Mouse (Mus musculus) embryonic facial prominence, embryonic 10.5 days (tissue): ENCODE data around the gene Trim41. TPM values are rescaled to one million over a fixed set of nuclear protein-coding genes. Genes with fewer than 3 reads are reported as not detected.
"Not testable (repeated sequence)": the region's sequence is repeated elsewhere in the genome, so short reads cannot be mapped to it uniquely, and the experiment has no call there.

Source experiments
- DNase-seq: peaks from one replicate; pipeline ENCODE4 v3.0.0-alpha.2; 2017; ENCODE audit warnings: low spot score
- H3K27ac ChIP-seq: fragments of 300-500 bp; sonication (generic); replicated peaks from 2 replicates; pipeline ENCODE4 v1.5.1; 2016; ENCODE audit warnings: mild to moderate bottlenecking
- H3K27me3 ChIP-seq: fragments of 300-500 bp; sonication (generic); replicated peaks from 2 replicates; pipeline ENCODE4 v1.6.1; 2016; ENCODE audit warnings: low read depth, mild to moderate bottlenecking; ENCODE audit not compliant: poor library complexity, severe bottlenecking
- H3K36me3 ChIP-seq: fragments of 300-500 bp; sonication (generic); replicated peaks from 2 replicates; pipeline ENCODE4 v1.6.1; 2016; ENCODE audit warnings: mild to moderate bottlenecking, moderate library complexity
- H3K4me1 ChIP-seq: fragments of 300-500 bp; sonication (generic); 2 replicates; pipeline ENCODE4 v1.6.1; 2016
- H3K4me3 ChIP-seq: fragments of 300-500 bp; sonication (generic); 2 replicates; pipeline ENCODE4 v1.5.1; 2016; ENCODE audit warnings: mild to moderate bottlenecking, moderate library complexity
- H3K9me3 ChIP-seq: fragments of 300-500 bp; sonication (generic); 2 replicates; pipeline ENCODE4 v1.6.1; 2016; ENCODE audit warnings: mild to moderate bottlenecking
- WGBS: fragments of 180-500 bp; shearing (Covaris S2); methylation state at CpG from one replicate; pipeline ENCODE4 v1.1.7; 2016; 5-methylcytosine and 5-hydroxymethylcytosine counted together
- polyA plus RNA-seq: library from polyadenylated mRNA; unstranded; fragments of >200 nt; fragmentation: Nextera tagmentation; extraction: Ambion mirVana; gene quantifications from 2 replicates; pipeline ENCODE4 v1.2.1, GENCODE M21; 2016

The Trim41 gene
- polyA plus RNA-seq, 1 experiment from 2014 or later: 4.6 TPM

DNA sequence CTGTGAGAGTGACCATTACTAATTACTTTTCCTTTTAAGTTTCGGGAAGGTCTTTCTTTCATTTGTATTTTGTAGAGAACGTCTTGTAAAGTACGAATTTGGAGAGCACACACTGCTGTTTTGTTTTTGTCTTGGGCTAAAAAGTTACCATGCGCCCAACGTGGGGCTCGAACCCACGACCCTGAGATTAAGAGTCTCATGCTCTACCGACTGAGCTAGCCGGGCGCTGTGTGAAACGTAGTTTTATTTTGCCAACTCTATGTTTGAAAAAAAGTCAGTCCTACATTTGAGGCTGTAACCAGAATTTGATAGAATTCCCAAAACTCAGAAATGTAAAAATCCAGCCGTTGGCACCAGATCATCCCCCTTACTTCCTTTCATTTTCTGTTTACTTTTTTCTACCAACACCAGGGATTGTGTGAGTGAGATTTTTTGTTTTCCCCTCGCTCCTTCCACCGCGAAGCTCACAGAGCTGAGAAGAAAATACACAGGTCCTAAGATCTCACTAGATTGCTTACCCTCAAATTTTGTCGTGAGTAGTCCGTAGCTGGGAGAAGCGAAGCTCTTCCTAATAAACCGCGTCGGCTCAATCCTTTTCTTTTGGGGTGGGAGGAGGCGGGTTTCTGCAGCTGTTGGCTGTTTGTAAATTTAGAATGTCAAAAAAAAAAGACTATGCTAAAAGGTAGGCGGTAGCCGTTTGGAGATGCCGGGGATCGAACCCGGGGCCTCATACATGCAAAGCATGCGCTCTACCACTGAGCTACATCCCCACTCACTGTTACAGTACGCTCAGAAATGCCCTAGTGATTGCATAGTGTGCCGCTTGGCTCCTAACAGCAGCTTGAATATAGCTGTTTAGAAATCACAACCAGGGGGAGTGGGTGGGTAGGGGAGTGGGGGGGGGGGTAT, 16.8 kb upstream of the Trim41 start:
- WGBS: under 1% methylated on average over 30 of the region's 30 CpGs
- Histone ChIP-seq H3K4me3 (peak overlapping the region; percentile 65), H3K9me3 (no peaks in the 10 kb centered on the region), H3K4me1 (peaks cover 17% of the 10 kb centered on the region), H3K27ac (peak overlapping the region; percentile 48), H3K36me3 (no peaks in the 10 kb centered on the region), H3K27me3 (peaks cover 48% of the 10 kb centered on the region)
- DNase-seq: peak; percentile 89

DNA sequence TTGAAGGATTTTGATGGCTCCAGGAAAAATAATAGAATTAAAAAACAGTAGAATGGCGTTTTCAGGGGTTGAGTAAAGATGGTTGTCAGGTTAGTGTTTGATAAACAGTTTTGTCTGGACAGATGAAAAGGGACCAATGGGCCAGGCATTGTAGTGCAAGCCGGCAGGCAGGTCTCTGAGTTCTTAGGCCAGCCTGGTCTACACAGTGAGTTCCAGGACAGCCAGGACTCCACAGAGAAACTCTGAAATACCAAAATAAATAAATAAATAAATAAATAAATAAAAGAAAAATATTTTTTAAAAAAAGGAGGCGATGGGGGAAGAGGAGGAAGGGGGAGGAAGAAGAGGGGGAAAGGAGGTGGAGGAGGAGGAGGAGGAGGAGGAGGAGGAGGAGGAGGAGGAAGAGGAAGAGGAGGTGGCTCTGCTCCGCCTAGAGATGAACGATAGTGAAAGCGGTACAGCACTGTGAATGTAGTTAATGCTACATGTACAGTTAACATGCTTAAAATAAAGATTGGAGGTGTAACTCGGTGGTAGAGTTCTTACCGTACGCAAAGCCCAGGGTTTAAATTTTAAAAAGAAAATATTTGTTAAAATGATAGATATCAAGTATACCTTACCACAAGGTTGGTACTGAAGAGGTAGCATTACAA, 16.1 kb upstream of the Trim41 start:
- Histone ChIP-seq H3K27me3 (peaks cover 43% of the 10 kb centered on the region), H3K27ac (no peak overlapping the region), H3K36me3 (no peaks in the 10 kb centered on the region), H3K4me3 (peak overlapping the region; percentile 65), H3K4me1 (peaks cover 12% of the 10 kb centered on the region), H3K9me3 (no peaks in the 10 kb centered on the region)
- DNase-seq: no peak
- 46% methylated on average over 9 of the region's 9 CpGs for WGBS

DNA sequence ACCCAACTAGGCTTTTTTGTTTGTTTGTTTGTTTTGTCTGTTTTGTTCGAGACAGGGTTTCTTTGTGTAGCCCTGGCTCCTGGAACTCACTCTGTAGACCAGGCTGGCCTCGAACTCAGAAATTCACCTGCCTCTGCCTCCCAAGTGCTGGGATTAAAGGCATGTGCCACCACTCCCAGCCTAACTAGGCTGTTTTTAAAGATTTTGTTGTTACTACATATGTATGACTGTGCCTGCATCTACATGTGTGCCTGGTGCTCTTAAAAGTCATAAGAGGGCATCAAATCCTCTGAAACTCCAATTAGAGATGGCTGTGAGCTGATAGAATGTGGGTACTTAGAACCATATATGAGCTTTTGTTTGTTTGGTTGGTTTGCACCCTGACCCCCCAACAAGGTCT, 14.1 kb upstream of the Trim41 start:
- Histone ChIP-seq H3K27ac (no peak overlapping the region), H3K27me3 (peaks cover 30% of the 10 kb centered on the region), H3K4me1 (peaks cover 3% of the 10 kb centered on the region; the same call in 1 of the 2 replicates), H3K36me3 (no peaks in the 10 kb centered on the region), H3K4me3 (no peak overlapping the region), H3K9me3 (no peaks in the 10 kb centered on the region)
- DNase-seq: no peak
- 82% methylated on average over 2 of the region's 2 CpGs for WGBS

DNA sequence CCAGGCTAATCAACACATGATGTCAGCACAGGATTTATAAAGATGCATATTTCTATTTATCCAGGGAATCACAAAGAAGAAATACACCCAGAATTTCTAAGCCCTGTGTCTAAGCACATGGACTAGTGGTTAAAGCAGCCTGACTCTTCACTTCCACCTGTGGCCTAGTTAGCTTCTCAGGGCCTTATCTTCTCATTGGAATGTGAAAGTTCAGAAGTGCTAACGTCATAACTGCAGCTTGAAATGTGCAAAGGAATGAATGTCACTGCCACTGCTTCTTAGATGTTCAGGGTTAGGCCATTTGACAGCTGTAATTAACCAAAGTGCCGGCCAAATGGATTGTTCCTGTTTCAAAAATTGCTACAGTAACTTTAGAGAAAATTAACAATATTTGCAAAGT, 13.1 kb upstream of the Trim41 start:
- 72% methylated on average over 2 of the region's 2 CpGs for WGBS
- H3K27me3 ChIP-seq: peaks cover 21% of the 10 kb centered on the region

GRCm38 (mm10) chr11:48827926-48828325, 10.8 kb upstream of the Trim41 start:
- Histone ChIP-seq H3K4me1 (peaks cover 16% of the 10 kb centered on the region), H3K4me3 (no peak overlapping the region), H3K27me3 (peaks cover 33% of the 10 kb centered on the region), H3K9me3 (no peaks in the 10 kb centered on the region), H3K27ac (no peak overlapping the region), H3K36me3 (no peaks in the 10 kb centered on the region)
- WGBS: 66% methylated on average over 6 of the region's 6 CpGs
- DNase-seq: no peak

More for the DNA sequence above, 13.1 kb upstream of the Trim41 start:
- DNase-seq: no peak
- Histone ChIP-seq H3K36me3 (no peaks in the 10 kb centered on the region), H3K9me3 (no peaks in the 10 kb centered on the region), H3K27ac (no peak overlapping the region), H3K4me3 (no peak overlapping the region), H3K4me1 (peaks cover 3% of the 10 kb centered on the region; the same call in 1 of the 2 replicates)

DNA sequence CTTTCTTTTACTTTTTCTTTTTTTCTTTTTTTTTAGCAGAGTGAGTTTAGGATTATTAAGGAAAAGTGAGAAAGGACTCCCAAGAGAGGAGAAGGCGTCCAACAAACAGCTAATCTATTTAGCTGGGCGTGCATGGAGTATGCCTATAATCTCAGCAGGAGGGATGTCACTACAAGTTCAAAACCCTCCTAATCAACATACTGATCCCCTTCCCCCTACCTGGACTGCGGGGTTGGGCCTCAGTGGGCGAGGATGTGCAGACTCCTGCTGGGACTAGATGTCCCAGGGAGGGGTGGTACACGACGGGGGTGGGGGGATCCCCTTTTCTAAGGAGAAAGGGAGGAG, 9.6 kb upstream of the Trim41 start:
- H3K27ac ChIP-seq: peak overlapping the region; percentile 57; the same call in 1 of the 2 replicates
- peak; percentile 52 for DNase-seq
- no peaks in the 10 kb centered on the region for H3K9me3 ChIP-seq
- H3K27me3 ChIP-seq: peaks cover 33% of the 10 kb centered on the region
- peak overlapping the region; percentile 56 for H3K4me3 ChIP-seq
- H3K4me1 ChIP-seq: peaks cover 20% of the 10 kb centered on the region
- no peaks in the 10 kb centered on the region for H3K36me3 ChIP-seq
- WGBS: 2% methylated on average over 6 of the region's 6 CpGs

- not testable (repeated sequence) for DNase-seq, H3K36me3 ChIP-seq, H3K9me3 ChIP-seq
- peaks cover 33% of the 10 kb centered on the region for H3K27me3 ChIP-seq
- WGBS: 2% methylated on average over 66 of the region's 92 CpGs
- H3K27ac ChIP-seq: peak within 1 kb of the TSS; percentile 66; the same call in 1 of the 2 replicates
- H3K4me3 ChIP-seq: peak within 1 kb of the TSS; percentile 58
- H3K4me1 ChIP-seq: peaks cover 20% of the 10 kb centered on the region
These were observed 9.0 kb upstream of the Trim41 start, which contains the start of the genes Trim7 and Gm12184 for GRCm38 (mm10) chr11:48825979-48826751. Gene Trim7, plus strand, starts transcription at chr11:48826140. Gene Gm12184, minus strand, starts transcription at chr11:48826655.

GRCm38 (mm10) chr11:48824311-48824830, 7.2 kb upstream of the Trim41 start:
- DNase-seq: no peak
- 5% methylated on average over 22 of the region's 22 CpGs for WGBS

GRCm38 (mm10) chr11:48823536-48823972, 6.4 kb upstream of the Trim41 start:
- DNase-seq: peak; percentile 82
- Histone ChIP-seq H3K27me3 (peaks cover 23% of the 10 kb centered on the region), H3K27ac (no peak overlapping the region), H3K36me3 (no peaks in the 10 kb centered on the region), H3K4me1 (peaks cover 20% of the 10 kb centered on the region), H3K9me3 (no peaks in the 10 kb centered on the region), H3K4me3 (peak overlapping the region; percentile 58)
- under 1% methylated on average over 15 of the region's 15 CpGs for WGBS

More at GRCm38 (mm10) chr11:48824311-48824830, 7.2 kb upstream of the Trim41 start:
- Histone ChIP-seq H3K4me3 (peak overlapping the region; percentile 58), H3K9me3 (no peaks in the 10 kb centered on the region), H3K27ac (no peak overlapping the region), H3K36me3 (no peaks in the 10 kb centered on the region), H3K4me1 (peaks cover 20% of the 10 kb centered on the region), H3K27me3 (peaks cover 27% of the 10 kb centered on the region)

- no peak for DNase-seq
- H3K36me3 ChIP-seq: no peaks in the 10 kb centered on the region
- H3K4me1 ChIP-seq: peaks cover 20% of the 10 kb centered on the region
- H3K9me3 ChIP-seq: no peaks in the 10 kb centered on the region
- peak overlapping the region; percentile 58 for H3K4me3 ChIP-seq
- H3K27me3 ChIP-seq: peaks cover 21% of the 10 kb centered on the region
- WGBS: 34% methylated on average over 14 of the region's 14 CpGs
- H3K27ac ChIP-seq: no peak overlapping the region
These were observed 5.8 kb upstream of the Trim41 start for GRCm38 (mm10) chr11:48822768-48823512.

DNA sequence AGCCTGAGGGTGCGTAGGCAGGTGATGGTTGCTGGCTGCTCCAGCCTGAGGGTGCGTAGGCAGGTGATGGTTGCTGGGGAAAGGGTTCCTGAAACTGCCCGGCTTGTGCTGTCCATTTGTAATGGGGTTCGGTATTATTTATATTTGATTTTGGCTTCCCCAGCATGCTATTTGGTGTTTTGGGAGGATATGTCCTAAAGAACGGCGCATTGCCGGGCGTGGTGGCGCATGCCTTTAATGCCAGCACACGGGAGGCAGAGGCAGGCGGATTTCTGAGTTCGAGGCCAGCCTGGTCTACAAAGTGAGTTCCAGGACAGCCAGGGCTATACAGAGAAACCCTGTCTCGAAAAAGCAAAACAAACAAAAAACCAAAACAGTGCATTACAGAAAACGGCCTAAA, 4.1 kb upstream of the Trim41 start:
- H3K36me3 ChIP-seq, H3K4me3 ChIP-seq, DNase-seq, H3K9me3 ChIP-seq, H3K27ac ChIP-seq: not testable (repeated sequence)
- peaks cover 18% of the 10 kb centered on the region for H3K4me1 ChIP-seq
- 82% methylated on average over 14 of the region's 14 CpGs for WGBS
- peaks cover 16% of the 10 kb centered on the region for H3K27me3 ChIP-seq
